Mouse (Mus musculus): ENCODE measurements around the gene Naa80. TPM values are rescaled to one million over a fixed set of nuclear protein-coding genes. Genes with fewer than 3 reads are reported as not detected.
A peak's percentile ranks its signal among the peaks of the same experiment; 100 is the strongest.

Naa80 gene
- polyA plus RNA-seq, 1 experiment: 18.6 TPM

GRCm38 (mm10) chr9:107618098-107618497 lies 39.4 kb downstream of the Naa80 start:
- H3K4me3 ChIP-seq (ENCODE audit: low read depth, low read length): no peak overlapping the region

GRCm38 (mm10) chr9:107618778-107619545 lies 40.3 kb downstream of the Naa80 start:
- Histone ChIP-seq H3K9me3 (replicated peaks; ENCODE audit: control insufficient read depth, insufficient read depth, low read length, poor library complexity, severe bottlenecking) (no peaks in the 10 kb centered on the region), H3K4me1 (ENCODE audit: control insufficient read depth, insufficient read depth, low read length) (no peaks in the 10 kb centered on the region), H3K27me3 (ENCODE audit: control insufficient read depth, insufficient read depth, low read length, poor library complexity, severe bottlenecking) (no peaks in the 10 kb centered on the region), H3K36me3 (ENCODE audit: control insufficient read depth, insufficient read depth, low read length, poor library complexity, severe bottlenecking) (peaks cover 23% of the 10 kb centered on the region), H3K4me3 (ENCODE audit: low read depth, low read length) (no peak overlapping the region), H3K9ac (ENCODE audit: low read depth, poor library complexity, severe bottlenecking) (no peak overlapping the region), H3K27ac (ENCODE audit: insufficient read depth, low read length) (no peak overlapping the region)
- TF ChIP-seq EP300 (IDR thresholded peaks at IDR 0.05; ENCODE audit: insufficient read depth, low read depth, low read length) (0 out of 2 replicates have a peak, but pooled peaks have one; percentile 32), CTCF (IDR thresholded peaks at IDR 0.05; ENCODE audit: low read depth, low read length) (no peak)

More at GRCm38 (mm10) chr9:107618098-107618497, 39.4 kb downstream of the Naa80 start:
- TF ChIP-seq EP300 (IDR thresholded peaks at IDR 0.05; ENCODE audit: insufficient read depth, low read depth, low read length) (no peak), POLR2A (IDR thresholded peaks at IDR 0.05; ENCODE audit: insufficient read depth, low read length) (no peak), CTCF (IDR thresholded peaks at IDR 0.05; ENCODE audit: low read depth, low read length) (no peak)
- H3K27ac ChIP-seq (ENCODE audit: insufficient read depth, low read length): peak overlapping the region; percentile 2; the same call in 1 of the 2 replicates
- H3K27me3 ChIP-seq (ENCODE audit: control insufficient read depth, insufficient read depth, low read length, poor library complexity, severe bottlenecking): no peaks in the 10 kb centered on the region
- H3K36me3 ChIP-seq (ENCODE audit: control insufficient read depth, insufficient read depth, low read length, poor library complexity, severe bottlenecking): peaks cover 23% of the 10 kb centered on the region
- H3K4me1 ChIP-seq (ENCODE audit: control insufficient read depth, insufficient read depth, low read length): no peaks in the 10 kb centered on the region
- no peaks in the 10 kb centered on the region for H3K9me3 ChIP-seq (replicated peaks; ENCODE audit: control insufficient read depth, insufficient read depth, low read length, poor library complexity, severe bottlenecking)
- no peak overlapping the region for H3K9ac ChIP-seq (ENCODE audit: low read depth, poor library complexity, severe bottlenecking)

- peaks cover 2% of the 10 kb centered on the region for H3K4me1 ChIP-seq (ENCODE audit: control insufficient read depth, insufficient read depth, low read length)
- H3K4me3 ChIP-seq (ENCODE audit: low read depth, low read length): no peak overlapping the region
- TF ChIP-seq EP300 (IDR thresholded peaks at IDR 0.05; ENCODE audit: insufficient read depth, low read depth, low read length) (no peak), CTCF (IDR thresholded peaks at IDR 0.05; ENCODE audit: low read depth, low read length) (no peak), POLR2A (IDR thresholded peaks at IDR 0.05; ENCODE audit: insufficient read depth, low read length) (no peak)
- no peaks in the 10 kb centered on the region for H3K27me3 ChIP-seq (ENCODE audit: control insufficient read depth, insufficient read depth, low read length, poor library complexity, severe bottlenecking)
- H3K9me3 ChIP-seq (replicated peaks; ENCODE audit: control insufficient read depth, insufficient read depth, low read length, poor library complexity, severe bottlenecking): no peaks in the 10 kb centered on the region
- H3K36me3 ChIP-seq (ENCODE audit: control insufficient read depth, insufficient read depth, low read length, poor library complexity, severe bottlenecking): peaks cover 20% of the 10 kb centered on the region
- no peak overlapping the region for H3K9ac ChIP-seq (ENCODE audit: low read depth, poor library complexity, severe bottlenecking)
- H3K27ac ChIP-seq (ENCODE audit: insufficient read depth, low read length): no peak overlapping the region
Measured at GRCm38 (mm10) chr9:107619546-107619879, 40.8 kb downstream of the Naa80 start.

GRCm38 (mm10) chr9:107620954-107621353 lies 42.3 kb downstream of the Naa80 start:
- Histone ChIP-seq H3K36me3 (ENCODE audit: control insufficient read depth, insufficient read depth, low read length, poor library complexity, severe bottlenecking) (peaks cover 6% of the 10 kb centered on the region), H3K4me3 (ENCODE audit: low read depth, low read length) (no peak overlapping the region), H3K9me3 (replicated peaks; ENCODE audit: control insufficient read depth, insufficient read depth, low read length, poor library complexity, severe bottlenecking) (no peaks in the 10 kb centered on the region), H3K27ac (ENCODE audit: insufficient read depth, low read length) (no peak overlapping the region), H3K4me1 (ENCODE audit: control insufficient read depth, insufficient read depth, low read length) (peaks cover 7% of the 10 kb centered on the region), H3K27me3 (ENCODE audit: control insufficient read depth, insufficient read depth, low read length, poor library complexity, severe bottlenecking) (no peaks in the 10 kb centered on the region), H3K9ac (ENCODE audit: low read depth, poor library complexity, severe bottlenecking) (no peak overlapping the region)
- TF ChIP-seq EP300 (IDR thresholded peaks at IDR 0.05; ENCODE audit: insufficient read depth, low read depth, low read length): no peak

- H3K9ac ChIP-seq (ENCODE audit: low read depth, poor library complexity, severe bottlenecking): no peak overlapping the region
- TF ChIP-seq CTCF (IDR thresholded peaks at IDR 0.05; ENCODE audit: low read depth, low read length) (no peak), POLR2A (IDR thresholded peaks at IDR 0.05; ENCODE audit: insufficient read depth, low read length) (no peak), EP300 (IDR thresholded peaks at IDR 0.05; ENCODE audit: insufficient read depth, low read depth, low read length) (peak; percentile 86)
- no peaks in the 10 kb centered on the region for H3K27me3 ChIP-seq (ENCODE audit: control insufficient read depth, insufficient read depth, low read length, poor library complexity, severe bottlenecking)
- peak overlapping the region; percentile 39; the same call in 1 of the 2 replicates for H3K27ac ChIP-seq (ENCODE audit: insufficient read depth, low read length)
- H3K4me1 ChIP-seq (ENCODE audit: control insufficient read depth, insufficient read depth, low read length): peaks cover 11% of the 10 kb centered on the region
- H3K9me3 ChIP-seq (replicated peaks; ENCODE audit: control insufficient read depth, insufficient read depth, low read length, poor library complexity, severe bottlenecking): no peaks in the 10 kb centered on the region
- H3K4me3 ChIP-seq (ENCODE audit: low read depth, low read length): no peak overlapping the region
- H3K36me3 ChIP-seq (ENCODE audit: control insufficient read depth, insufficient read depth, low read length, poor library complexity, severe bottlenecking): no peaks in the 10 kb centered on the region
Measured at GRCm38 (mm10) chr9:107624539-107624938, 45.9 kb downstream of the Naa80 start.

- no peak overlapping the region for H3K4me3 ChIP-seq (ENCODE audit: low read depth, low read length)
Measured at GRCm38 (mm10) chr9:107624951-107625350, 46.3 kb downstream of the Naa80 start.

More at GRCm38 (mm10) chr9:107624951-107625350, 46.3 kb downstream of the Naa80 start:
- no peak overlapping the region for H3K9ac ChIP-seq (ENCODE audit: low read depth, poor library complexity, severe bottlenecking)
- H3K4me1 ChIP-seq (ENCODE audit: control insufficient read depth, insufficient read depth, low read length): peaks cover 11% of the 10 kb centered on the region
- no peaks in the 10 kb centered on the region for H3K36me3 ChIP-seq (ENCODE audit: control insufficient read depth, insufficient read depth, low read length, poor library complexity, severe bottlenecking)
- no peak overlapping the region for H3K27ac ChIP-seq (ENCODE audit: insufficient read depth, low read length)
- no peaks in the 10 kb centered on the region for H3K9me3 ChIP-seq (replicated peaks; ENCODE audit: control insufficient read depth, insufficient read depth, low read length, poor library complexity, severe bottlenecking)
- no peaks in the 10 kb centered on the region for H3K27me3 ChIP-seq (ENCODE audit: control insufficient read depth, insufficient read depth, low read length, poor library complexity, severe bottlenecking)
- TF ChIP-seq CTCF (IDR thresholded peaks at IDR 0.05; ENCODE audit: low read depth, low read length) (no peak), POLR2A (IDR thresholded peaks at IDR 0.05; ENCODE audit: insufficient read depth, low read length) (no peak), EP300 (IDR thresholded peaks at IDR 0.05; ENCODE audit: insufficient read depth, low read depth, low read length) (no peak)
